Mouse (Mus musculus) layer of hippocampus, adult 8-10 months (tissue): ENCODE measurements around the gene Lsm11. TPM values are rescaled to one million over a fixed set of nuclear protein-coding genes. Genes with fewer than 3 reads are reported as not detected.

Experiments used
- DNase-seq, 2 experiments: peaks; one replicate each; pipeline ENCODE4 v3.0.0; 2022; ENCODE audit warnings: low spot score in 2 of 2
- total RNA-seq, 4 experiments: library from RNA; stranded (reverse); gene quantifications; 2 replicates each; pipeline ENCODE4 v1.2.4; 2022

The Lsm11 gene
- total RNA-seq, 4 experiments from 2014 or later: 24.5 to 26.7 (median 25.8) TPM

DNA sequence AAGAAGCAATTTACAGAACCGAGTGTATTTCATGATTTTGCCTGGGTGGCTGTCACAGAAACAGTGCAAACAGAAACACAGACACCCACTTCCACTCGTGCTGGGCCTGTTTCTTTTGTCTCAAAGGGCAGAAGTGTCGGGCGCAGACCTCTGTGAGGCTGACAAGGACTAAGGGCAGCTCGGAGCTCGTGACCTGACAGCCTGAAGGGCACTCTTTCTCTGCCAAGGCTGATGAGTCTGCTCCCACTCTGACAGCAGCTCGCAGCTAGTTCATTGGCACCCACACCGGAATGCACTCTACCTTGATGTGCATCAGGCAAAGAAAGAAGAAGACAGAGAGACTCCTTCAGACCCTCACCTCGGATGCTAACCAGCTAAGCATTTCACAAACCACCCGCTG is 15.2 kb downstream of the Lsm11 start:
- DNase-seq: no peak

DNA sequence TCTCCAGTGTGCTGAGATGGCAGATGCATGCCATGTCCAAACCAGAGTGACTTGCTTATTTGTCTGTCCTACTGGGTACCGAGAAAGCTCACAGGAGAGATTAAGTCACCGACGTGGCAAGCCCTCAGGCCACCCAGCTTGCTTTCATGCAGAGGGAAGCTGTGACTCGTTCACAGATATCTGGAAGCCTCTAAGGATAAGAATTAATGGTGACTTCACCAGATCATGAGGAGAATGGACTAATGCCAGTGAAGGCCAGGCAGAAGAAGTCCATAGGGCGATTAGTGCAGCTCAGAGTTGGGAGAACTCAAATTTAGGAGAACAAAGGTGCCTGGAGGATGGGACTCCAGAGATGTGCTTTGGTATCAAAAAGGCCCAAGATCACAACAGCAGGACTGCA is 17.3 kb downstream of the Lsm11 start:
- DNase-seq: no peak

DNA sequence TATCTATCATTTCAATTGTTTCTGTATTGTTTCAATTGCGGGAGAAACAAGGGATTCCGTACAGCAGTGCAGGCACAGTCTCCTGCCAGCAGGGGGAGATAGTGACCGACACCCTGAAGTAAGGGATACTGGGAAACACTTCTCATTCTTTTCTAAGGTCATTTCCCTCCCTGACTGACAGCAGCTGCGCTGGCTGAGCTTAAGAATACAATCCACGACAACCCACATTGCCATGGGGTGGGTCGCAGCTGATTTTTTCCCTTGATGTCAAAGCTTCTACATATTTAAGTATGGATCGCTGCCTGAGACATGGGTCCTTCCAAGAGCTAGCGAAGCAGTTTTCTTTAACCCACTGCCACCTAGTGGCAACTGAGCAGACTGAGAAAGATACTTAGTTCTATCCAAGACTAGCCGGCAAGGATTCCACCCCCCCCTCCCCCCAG is 18.1 kb downstream of the Lsm11 start:
- DNase-seq: peak; percentile 54 to 78

DNA sequence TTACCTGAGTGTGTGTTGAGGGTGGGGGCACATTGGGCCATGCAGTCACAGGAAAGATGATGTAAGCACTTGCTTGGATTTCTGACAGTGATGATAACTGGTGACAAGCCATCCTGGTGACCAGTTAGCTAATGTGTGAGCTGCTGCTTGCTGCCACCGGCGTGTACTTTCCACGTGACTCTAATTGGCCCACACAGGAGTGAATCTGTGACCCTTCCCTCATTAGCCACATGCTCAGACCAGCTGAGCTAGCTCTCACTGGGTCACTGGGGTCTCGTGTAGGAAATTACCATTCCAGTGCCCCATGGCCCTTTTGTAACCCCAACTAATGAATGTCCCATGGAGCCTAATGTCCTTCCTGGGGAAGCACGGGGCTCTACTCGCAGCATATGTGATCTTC is 19.3 kb downstream of the Lsm11 start:
- DNase-seq: no peak

DNA sequence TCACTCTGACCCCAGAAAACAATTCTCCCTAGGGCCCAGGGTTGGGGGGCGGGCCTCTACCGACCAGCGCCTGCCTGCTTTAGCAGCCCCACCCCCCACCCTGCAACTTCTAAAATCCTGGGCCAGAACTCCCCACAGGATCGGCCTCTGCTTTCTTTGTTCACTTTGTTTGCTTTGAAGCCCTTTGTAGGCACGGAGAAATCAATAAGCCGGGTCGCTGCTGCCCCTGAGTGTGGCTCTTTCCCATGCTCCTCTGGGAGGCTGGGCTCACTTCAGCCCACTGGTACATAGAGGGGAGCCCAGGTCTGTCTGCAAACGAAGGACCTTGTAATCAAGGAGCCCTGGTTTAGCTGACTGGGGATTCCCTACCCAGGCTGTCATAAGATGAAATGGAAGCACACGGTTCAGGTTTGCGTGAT is 23.2 kb downstream of the Lsm11 start:
- DNase-seq: no peak

DNA sequence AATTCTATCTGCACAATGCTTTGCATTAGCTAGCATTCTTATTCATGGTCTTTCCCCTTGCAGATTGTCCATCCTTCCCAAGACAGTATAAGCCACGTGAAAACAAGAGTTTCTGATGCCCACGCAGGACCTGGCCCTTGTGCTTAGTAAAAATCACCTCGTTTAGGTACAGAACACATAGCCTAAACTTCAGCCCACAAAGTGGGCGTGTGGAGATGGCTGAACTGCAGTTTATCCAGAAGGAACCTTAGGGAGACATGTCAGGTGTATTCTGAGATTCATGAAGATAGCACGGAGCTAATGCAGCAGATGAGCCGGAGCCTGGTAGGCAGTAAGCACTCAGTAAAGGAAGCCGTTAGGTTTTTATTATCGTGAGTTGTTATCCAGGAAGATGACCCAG is 23.7 kb downstream of the Lsm11 start:
- DNase-seq: no peak

- no peak for DNase-seq
Observed at GRCm38 (mm10) chr11:45918836-45919235, 25.9 kb downstream of the Lsm11 start.

- DNase-seq: no peak
Observed at GRCm38 (mm10) chr11:45918018-45918417, 26.7 kb downstream of the Lsm11 start.

DNA sequence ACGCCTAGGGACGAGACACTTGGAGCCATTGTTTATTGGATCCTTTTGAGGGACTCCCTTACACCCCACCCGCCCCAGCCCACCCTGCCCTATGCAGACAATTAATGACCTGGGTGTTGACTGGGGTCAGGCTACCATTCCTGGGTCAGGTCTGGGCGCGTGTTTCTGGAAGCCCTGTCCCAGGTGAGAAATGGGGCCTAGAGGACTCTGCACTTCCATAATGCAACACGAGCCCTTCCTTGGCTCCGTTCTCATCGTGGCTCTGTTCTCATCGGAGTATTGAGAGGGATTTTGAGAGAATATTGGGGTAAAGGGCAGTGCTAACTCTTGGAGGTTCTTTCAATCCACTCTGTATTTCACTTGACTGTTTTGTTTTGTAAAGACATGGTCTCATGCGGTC is 28.5 kb downstream of the Lsm11 start:
- no peak for DNase-seq

DNA sequence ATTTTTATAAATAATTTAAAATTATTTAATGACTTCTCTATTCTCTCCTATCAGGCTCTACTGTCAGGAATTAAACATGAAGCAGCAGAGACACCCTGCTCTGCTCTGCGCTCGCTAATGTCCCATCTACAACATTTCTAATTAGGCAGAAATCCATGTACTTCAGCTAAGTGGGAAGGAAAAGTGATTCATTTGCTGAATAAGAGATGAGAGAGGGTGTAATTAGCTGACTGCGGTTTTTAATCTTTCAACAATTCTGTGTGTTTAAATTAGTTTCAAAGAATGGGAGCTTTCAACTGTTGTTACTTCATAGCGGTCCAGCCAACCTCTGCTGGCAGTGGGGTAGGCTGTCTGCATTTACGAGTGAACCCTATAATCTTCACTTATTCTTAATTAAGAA is 34.0 kb downstream of the Lsm11 start:
- DNase-seq: no peak

- no peak for DNase-seq
Observed at GRCm38 (mm10) chr11:45908894-45909293, 35.8 kb downstream of the Lsm11 start.

- DNase-seq: no peak
Observed at GRCm38 (mm10) chr11:45908070-45908469, 36.7 kb downstream of the Lsm11 start.

- DNase-seq: no peak
Observed at GRCm38 (mm10) chr11:45907301-45907700, 37.4 kb downstream of the Lsm11 start.

GRCm38 (mm10) chr11:45906109-45906786 is 38.5 kb downstream of the Lsm11 start:
- DNase-seq: no peak

DNA sequence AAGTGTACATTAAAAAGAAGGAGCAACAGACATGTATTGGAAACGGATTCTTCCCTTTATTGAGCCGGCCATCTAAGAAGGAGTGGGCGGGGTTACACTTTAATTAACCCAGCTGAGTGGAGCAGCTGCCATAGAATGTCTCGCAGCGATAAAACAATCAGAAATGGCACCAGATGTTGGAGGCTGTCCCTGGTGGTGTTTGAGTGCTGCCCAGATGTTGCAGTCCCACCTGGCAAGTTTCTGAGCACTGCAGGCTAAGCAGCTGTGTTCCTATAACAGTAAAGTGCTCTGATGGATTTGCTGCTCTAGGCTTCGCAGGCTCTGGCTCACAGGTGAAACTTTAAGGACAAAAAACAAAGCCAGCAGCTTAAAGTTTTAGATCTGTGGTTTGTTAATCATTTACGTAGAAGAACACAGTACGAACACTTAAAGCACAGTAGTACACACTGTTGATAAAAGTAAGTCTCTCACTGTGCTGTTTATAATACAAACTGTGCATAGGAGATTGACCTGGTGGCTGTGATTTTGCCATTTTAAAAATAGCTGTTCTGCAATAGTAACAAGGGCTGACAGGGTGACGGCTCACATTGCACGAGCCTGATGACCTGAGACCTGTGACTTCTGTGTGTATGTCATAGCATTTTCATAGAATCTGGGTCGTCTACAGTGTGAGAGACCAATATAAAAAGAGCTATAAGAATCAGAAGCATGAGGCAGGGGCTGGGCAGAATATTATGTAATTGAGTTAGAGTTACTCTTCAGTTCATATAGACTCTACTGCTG is 44.3 kb downstream of the Lsm11 start:
- DNase-seq: no peak

DNA sequence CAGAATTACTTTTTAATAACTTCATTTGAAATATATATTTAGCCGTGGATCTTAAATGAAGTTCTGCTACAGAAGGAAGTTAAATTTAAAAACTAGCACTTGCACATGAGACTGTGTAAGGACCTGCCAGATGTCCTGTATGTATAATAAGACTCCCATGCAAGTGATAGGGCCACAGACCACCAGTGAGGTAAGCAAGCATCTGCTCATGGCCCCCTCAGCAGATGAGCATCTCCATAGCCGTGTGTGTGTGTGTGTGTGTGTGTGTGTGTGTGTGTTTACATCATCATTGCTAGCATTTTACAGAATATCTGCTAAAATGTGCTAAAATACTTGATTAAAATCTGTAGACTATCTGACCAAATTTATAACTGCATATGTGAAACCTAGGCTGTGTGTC is 47.3 kb downstream of the Lsm11 start:
- DNase-seq: no peak

DNA sequence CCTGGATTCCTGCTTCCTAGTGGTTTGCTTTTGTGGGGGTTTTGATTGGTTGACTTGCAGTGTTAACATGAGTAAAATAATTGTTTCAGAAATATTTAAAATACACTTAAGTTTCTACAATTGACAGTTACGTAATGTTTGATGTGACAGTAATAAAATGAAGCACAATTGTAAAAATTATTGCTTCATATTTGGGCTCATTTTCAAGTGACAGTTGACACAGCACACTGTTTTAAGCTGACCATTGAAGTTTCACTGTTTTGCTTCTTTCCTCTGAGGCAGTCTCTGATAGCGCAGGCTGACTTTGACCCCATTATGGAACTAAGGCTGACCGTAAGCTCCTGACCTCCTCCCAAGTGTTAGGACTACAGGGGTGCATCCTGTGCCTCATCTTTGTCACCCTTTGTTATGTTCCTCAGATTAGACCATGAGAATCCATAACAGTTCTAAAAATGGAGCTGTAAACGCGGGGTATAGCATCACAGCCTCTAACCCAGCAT is 51.8 kb downstream of the Lsm11 start:
- DNase-seq: no peak

- DNase-seq: no peak
Observed at GRCm38 (mm10) chr11:45890423-45890822, 54.3 kb downstream of the Lsm11 start.

DNA sequence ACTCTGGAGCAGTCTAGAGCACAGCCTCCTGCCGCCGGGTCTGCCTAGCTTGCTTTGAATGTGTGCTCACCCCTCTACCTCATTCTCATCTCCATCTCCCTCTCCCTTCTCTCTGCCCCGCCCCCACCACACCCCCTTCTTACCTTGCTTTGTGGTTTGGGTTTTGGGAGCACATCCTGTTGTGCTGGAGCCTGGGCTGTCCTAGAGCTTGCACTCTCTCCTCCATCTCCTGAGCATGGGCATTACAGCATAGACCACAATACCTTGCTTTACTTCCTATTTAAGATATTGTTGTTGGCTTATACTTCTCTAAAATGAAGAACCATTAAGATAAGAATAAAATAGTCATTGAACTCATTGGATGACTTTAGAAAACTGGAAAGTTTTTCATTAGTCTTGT is 54.8 kb downstream of the Lsm11 start:
- DNase-seq: no peak

- DNase-seq: no peak
Observed at GRCm38 (mm10) chr11:45888471-45889030, 56.2 kb downstream of the Lsm11 start.

DNA sequence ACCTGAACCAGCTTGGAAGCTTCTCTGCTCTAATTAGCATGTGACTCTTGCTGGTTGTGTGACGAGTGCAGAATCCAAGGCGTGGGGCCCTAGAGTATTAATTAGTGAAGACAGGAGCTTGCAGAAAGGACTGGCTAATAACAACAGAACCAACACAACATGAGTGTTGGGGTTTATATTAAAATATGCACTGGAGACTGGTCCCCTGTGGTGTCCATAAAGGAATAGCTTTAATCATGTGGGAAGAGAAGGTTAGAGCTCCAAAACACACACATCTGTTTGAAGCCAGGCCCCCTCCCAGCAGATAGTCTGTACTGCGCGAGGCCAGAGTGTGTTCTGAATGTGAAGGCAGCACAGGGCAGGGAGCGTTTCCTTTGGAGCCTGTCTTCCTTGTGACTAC is 58.1 kb downstream of the Lsm11 start:
- no peak for DNase-seq

- DNase-seq: no peak
Observed at GRCm38 (mm10) chr11:45885606-45886230, 59.0 kb downstream of the Lsm11 start.
